Mouse (Mus musculus): ENCODE measurements around the gene Pyroxd1.

The Pyroxd1 gene

DNA sequence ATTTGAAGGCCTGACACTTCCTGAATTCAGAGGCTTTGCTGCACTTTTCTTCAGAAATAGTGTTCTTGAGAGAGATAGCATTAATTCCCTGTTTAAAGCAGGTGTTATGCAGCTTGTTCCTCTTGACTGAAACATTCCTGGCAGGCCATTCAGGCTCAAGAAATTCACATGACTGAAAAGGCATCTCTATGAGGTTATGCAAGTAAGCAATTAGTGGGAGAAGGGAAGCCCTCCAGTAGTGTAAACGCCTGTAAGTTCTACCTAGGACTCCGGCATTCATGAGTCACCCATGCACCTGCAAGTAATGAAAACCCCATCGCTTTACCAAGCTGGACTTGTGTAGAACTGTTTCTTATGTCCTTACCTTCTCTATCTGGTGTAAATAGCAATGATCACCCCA, 24.1 kb downstream of the Pyroxd1 start:
- no peak for DNase-seq (ENCODE audit: low read depth, low spot score)

DNA sequence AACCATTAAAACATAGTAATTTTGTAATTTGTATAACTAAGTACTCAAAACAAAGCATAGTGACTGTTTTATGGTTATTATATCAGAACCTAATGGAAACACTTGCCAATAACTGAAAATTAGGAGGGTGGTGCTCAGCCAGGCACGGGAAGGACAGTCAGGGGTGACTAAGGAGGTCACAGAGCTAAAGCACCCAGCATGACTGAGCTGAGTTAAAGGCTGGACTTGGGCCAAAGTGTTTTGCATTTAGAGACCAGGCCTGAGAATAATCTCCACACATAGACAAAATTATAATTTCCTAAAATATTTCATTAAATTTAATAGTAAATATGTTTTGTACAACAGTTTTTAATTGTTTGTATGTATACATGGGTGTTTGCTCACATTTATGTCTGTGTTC, 31.6 kb downstream of the Pyroxd1 start:
- DNase-seq (ENCODE audit: low read depth, low spot score): no peak

DNA sequence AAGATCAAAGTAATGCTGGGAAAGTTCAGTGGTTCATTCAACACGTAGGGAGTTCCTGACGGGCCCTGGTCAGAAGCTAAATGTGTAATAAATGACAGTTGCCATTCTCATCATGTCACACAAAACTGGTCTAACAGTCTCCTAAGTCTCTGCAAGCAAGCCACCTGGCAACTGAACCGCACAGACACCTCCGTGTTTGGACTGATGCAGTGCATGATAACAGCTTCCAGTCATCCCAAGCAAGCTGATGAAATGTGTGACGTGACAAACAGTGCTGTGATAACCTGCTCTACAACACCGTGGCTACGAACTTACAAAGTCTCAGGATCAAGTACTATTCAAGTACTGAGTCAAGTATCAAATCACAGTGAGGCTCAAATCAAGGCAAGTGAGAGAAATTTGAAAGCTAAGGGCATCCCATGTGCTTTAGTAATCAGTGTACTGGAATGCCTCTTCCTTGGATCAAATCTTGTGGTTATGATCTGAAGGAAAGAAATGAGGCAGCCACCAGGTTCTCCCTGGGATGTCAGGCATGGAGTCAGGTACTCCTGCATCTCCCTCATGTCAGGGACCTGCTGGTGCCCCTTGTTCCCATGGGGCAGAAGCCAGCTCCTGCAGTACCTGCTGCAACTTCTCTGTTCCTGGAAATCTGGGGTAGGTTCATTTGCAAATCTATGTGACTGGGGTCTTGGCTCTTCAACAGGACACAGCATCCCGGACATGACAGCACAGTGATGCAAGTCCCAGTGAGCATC, 33.3 kb downstream of the Pyroxd1 start:
- DNase-seq (ENCODE audit: low read depth, low spot score): no peak

DNA sequence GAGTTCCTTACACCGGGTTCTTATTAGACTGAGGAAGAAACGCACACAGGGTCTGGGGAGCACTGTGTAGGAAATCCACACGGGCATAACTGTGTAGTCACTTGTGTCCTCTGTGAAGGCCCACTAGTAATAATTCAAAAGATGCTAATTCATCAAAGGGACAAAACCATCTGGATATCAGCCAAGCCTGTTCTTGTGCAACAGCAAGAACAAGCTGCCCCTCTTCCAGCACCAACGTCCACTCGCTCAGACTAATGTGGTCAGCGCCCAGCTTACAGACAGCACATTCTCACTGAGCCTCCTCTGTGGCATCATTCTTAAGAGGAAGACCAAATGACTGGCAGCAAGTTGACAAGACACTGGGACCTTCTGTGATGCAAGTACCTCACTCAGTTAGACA, 34.5 kb downstream of the Pyroxd1 start:
- no peak for DNase-seq (ENCODE audit: low read depth, low spot score)

DNA sequence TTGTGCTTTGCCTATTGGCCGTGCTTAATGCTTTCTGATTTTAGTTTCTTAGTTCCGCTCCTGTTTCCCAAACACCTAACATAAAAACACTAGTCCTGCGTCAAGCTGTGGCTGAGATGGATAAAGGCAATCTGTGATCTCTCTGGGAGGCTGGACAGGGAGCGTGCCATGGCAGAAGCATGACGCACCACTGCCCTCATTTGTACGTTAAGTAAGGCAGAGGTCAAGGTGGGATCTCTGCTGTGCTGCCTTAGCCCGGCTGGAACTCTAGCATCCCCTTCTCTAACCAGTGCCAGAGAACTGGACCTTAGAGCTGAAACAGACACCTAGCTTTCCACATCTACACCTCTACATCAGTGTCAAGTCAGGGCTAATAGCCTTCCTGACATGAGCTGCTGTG, 36.2 kb downstream of the Pyroxd1 start:
- DNase-seq (ENCODE audit: low read depth, low spot score): no peak

DNA sequence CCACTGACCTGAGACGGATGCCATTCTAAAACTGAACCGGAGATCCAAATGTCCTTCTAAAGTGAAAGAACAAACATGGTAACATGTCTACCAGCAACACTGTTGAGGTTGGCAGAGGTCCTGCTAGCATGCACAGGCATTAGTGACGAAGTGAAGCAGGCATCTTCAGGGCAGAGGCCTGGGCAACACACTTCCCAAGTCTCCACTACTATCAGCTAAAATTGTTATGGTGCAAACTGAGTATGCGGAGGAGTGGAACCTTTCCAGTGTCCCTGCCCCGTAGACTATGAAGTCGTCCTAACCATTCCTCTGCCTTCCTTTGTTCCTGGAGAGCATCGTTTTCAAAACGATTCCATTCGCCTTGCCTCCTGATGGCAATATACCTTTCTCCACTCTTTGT, 39.1 kb downstream of the Pyroxd1 start:
- no peak for DNase-seq (ENCODE audit: low read depth, low spot score)

DNA sequence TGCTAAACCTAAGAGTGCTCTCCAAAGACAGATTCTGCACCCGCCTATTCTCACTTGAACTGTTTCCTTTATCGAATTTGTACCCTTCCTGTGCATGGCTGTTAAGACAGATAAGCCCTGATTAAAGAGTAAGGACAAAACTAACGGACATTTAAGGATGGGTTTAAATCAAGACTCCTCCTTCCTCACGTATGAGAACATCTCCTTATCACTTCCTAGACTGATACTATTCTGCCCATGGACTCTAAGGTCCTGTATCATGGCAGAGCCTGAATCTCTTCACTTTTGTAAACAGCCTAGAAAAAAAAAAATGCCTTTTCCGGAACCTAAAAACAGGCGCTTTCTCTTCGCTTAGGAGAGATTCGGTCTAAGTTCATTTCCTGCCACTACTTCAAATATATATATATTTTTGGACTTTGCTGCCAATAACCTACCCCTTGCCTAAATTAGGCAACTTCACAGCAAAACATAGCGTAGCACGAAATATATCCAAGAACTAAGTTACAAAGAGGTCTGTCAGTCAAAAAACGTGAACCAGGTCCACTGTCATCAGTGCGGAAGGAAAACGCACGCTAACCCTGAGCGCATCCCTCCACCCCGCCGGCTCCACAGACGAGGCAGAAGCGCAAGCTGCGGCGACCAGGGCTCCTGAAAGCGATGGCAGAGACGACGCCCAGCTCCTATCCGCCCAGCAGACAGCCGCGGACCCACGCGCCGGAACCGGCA, 41.0 kb downstream of the Pyroxd1 start:
- DNase-seq (ENCODE audit: low read depth, low spot score): no peak

DNA sequence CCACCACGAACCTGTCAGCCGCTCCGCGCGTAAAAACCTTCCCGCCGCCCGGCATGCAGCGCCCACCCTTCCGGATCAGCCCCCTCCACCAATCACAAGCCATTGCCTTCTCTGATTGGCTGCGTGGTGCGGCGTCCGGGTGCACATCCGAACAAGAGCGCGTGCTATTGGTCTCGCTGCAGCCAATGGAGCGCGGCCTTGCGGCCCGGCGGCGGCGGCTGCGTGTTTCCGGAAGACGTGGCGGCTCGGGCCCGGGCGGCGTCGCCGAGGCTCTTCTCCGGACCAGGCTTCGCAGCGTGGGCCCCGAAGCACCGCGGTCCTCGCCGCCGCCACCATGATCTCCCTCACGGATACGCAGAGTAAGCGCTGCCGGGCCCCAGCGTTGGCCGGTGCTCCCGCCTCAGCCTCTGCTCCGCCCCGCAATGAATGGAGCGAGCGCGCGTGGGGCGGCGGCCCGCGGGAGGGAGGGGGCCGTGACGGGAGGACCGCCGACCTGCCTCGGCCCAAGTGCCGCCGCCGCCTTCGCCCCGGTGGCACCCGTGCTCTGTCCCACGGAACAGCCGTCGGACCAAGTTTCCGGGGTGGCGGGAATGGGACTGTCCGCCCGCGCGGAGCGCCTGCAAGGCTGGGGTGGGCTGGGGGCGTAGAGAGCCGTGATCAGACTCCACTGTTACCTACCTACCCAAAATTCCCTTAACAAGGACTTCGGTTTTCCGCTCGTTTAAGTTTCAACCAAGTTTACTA, 41.7 kb downstream of the Pyroxd1 start, which contains the start of the genes Recql and Golt1b:
TSS of gene Recql (minus strand) at position 77 of the 744 bp plus-strand sequence.
TSS of gene Golt1b (plus strand) at position 211 of the 744 bp plus-strand sequence.
- DNase-seq (ENCODE audit: low read depth, low spot score): peak; percentile 98

DNA sequence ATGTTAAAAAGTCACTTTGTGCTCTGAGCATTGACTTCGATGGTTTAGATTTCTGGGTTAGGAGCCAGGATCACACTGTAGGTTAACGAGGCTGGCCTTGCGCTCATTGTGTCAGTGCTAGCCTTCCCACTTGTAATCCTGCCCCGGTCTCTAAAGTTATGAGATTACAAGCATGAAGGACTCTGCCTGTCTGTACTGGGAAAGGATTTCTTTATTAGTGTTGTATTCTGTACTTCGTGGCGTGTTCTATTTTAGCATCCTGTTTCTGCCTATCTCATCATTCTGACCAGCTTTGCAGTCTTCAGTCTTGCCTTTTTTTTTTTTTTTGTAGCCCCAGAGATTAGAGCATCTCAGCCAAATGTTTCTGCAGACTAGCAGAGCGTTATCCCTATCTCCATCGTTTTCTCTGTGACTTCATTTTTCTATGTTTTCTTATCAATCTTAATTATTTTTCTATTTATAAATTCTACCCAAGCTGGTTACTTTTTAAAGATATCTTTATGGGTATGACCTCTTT, 42.4 kb downstream of the Pyroxd1 start:
- no peak for DNase-seq (ENCODE audit: low read depth, low spot score)

DNA sequence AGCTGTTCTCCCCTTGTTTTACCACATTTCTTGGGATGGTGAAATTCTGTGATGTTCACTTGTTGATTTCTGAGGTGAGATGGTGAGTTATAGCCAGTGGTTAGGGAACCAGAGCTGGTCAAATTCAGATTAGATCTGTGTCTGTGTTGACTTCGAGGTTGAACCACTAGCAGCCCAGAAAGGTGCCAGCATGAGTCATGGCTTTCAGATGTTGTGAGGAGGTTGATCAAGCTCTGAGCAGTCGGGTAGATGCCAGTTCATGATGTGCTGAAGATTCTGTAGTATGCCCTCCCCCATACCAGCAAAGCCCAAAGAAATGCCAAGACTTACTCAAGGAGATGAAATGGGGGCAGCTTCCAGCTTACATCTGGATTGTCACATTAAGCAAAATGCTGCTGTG, 43.6 kb downstream of the Pyroxd1 start:
- no peak for DNase-seq (ENCODE audit: low read depth, low spot score)

DNA sequence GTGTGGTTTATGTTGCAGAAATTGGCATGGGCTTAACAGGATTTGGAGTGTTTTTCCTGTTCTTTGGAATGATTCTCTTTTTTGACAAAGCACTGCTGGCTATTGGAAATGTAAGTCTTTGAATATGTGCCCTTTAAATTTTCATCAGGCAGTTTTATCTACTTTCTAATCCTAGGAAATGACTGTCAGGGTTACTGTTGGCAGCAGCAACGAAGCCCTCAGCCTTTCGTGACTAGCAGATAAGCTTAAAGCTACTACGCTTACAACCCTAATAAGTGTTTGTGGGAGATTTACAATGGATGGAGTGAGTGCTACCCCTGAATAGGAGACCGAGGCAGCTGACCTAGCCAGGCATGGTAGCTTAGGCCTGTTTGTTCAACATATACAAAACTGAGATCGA, 46.9 kb downstream of the Pyroxd1 start:
- no peak for DNase-seq (ENCODE audit: low read depth, low spot score)

DNA sequence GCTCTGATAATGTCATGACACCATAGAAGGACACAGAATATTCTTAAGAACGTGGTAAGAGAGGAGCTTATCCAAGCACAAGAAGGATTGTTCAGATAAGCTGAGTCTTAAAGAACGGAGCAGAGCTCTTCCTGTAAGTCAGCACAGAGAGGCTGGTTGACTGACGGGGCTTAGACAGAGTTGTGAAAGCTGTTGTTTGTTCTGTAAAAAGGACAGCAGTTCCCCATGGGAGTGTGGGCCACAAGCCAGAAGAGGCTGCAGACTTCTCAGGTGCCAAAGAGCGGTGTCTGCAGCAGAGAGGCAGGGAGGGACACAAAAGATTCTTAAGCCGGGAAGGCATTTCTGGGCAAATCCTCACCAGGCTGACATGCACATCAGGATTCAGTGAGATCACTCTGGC, 49.2 kb downstream of the Pyroxd1 start:
- DNase-seq (ENCODE audit: low read depth, low spot score): no peak

DNA sequence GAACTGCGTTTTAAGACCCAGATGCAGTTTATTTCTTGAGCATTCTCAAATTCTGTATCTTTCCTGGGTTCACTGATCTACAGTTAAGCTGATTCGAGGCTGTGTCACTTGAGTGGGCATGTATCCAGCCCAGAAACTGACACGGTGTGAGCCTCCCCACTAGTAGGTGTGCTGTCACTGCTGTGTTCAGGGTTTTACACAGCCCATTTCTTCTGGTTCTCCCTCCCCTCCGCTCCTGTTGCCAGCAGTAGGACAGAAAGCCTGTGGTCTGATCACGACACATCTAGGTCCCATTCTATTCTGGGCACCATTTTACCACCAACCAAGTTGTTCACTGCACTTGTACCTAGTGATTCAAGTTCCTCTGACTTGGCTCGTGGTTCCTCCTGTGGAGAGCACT, 50.3 kb downstream of the Pyroxd1 start:
- no peak for DNase-seq (ENCODE audit: low read depth, low spot score)

DNA sequence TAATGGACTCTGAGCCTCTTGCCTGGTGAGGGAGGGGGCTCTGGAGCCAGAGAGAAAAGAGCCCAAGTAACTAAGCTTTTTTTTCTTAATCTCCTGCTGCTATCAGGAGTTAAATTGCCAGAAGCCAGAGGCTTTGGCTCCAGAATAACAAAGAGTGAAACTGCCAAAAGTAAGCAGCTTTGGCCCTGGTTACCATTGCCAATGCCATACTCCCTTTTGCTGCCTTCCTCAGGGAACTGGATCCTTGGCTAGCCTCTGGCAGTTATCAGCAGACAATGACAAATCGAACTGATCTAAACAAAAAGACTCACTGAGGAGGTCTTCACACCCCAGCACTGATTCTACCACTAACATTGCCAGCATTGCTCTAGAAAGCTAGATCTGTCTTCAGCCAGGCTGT, 65.7 kb downstream of the Pyroxd1 start:
- DNase-seq (ENCODE audit: low read depth, low spot score): no peak

All from ZHBTc4 (cell line).